Mouse (Mus musculus): ENCODE data around the gene Susd6. TPM values are rescaled to one million over a fixed set of nuclear protein-coding genes. Genes with fewer than 3 reads are reported as not detected.

Gene Susd6
- polyA plus RNA-seq, 1 experiment, result not detected

DNA sequence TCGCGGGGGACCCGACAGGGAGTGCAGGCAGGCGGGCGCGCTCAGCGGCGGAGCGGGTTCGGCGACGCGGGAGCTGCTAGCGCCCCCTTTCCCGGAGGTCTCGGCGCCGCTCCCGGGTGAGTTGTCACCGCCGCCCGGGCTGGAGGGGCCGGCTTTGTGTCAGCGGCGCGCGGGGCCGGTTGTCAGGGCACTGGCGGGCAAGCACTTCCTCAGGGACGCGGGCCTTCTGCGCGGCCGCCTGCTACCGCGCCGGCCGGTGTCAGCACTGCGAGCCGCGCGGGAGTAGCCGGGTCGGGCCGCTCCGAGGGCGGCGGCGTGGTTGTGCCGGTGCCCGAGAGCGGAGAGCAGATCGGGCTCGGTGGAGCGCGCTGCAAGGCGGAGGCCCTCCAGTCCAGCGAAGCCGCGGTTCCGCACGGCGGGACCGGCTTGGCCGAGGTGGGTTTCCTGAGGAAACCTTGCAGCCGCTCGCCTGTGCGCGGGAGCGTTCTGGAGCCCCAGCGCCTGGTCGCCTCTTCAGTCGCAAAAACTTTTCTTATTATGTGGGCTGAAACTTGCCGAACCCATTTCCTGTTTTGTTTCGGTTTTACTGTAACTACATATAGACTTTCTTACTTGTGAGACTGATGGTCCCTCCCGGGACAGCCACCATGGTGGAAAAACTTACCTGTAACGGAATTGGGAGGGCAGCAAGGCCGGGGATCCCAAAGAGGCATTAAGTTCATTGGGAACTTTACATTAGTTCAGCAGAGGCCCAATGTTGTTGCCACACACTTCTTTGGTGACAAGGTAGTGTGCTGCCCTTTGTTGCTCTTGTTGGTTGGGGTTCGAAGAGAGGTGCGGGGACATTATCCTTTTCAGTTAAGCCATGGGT, 625 bp downstream of the Susd6 start:
- peaks cover 6% of the 10 kb centered on the region for H3K4me1 ChIP-seq (ENCODE audit: control insufficient read depth, insufficient read depth, low read length)
- TF ChIP-seq POLR2A (IDR thresholded peaks at IDR 0.05; ENCODE audit: insufficient read depth, low read depth, low read length), result no peak
- TF ChIP-seq CTCF (IDR thresholded peaks at IDR 0.05; ENCODE audit: insufficient read depth, low read depth, low read length), result no peak
- WGBS, result under 1% methylated on average over 80 of the region's 80 CpGs
- peak overlapping the region; percentile 85 for H3K4me3 ChIP-seq (ENCODE audit: insufficient read depth, low read depth, low read length)
- peak overlapping the region; percentile 92 for H3K27ac ChIP-seq (ENCODE audit: insufficient read depth, low read depth, low read length)

DNA sequence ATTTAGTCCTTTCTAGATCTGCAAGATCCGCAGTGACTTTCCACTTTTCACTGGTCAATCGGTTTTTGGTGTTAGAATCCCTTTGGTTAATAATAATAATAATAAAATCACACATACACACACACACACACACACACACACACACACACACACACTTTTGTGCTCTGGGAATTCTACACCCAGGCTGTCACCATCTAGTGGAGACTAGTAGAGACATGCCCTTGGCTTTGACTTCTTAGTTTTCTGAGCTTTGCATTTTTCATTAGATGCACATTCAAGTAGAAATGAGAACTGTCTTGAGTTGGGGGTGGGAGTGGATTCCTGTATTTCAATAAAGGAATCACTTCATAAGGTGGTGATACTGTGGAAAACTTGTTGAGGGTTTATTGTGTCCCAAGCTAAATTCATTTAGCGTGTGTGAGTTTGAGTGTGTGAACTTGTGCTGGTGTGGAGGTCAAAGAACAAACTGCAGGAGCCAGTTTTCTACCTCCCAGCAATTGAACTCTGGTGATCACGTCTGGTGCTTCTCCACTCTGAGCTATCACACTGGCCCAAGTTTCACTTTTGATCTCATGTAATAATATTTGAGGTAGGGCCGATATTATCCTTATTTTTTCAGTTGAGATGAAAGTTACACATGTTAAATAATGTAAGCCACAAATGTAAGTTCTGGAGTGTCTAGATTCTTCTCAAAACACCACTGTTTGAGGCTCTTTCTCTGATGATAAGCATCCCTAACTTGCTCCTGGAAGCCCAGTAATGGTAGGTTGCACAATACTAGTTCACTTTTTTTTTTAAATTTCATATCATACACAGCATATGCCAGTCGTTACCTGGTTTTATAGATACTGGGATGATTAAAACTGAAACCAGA, 1.5 kb downstream of the Susd6 start:
- WGBS, result 42% methylated on average over 6 of the region's 6 CpGs
- TF ChIP-seq POLR2A (IDR thresholded peaks at IDR 0.05; ENCODE audit: insufficient read depth, low read depth, low read length) (no peak), CTCF (IDR thresholded peaks at IDR 0.05; ENCODE audit: insufficient read depth, low read depth, low read length) (no peak)
- Histone ChIP-seq H3K4me1 (ENCODE audit: control insufficient read depth, insufficient read depth, low read length) (peaks cover 6% of the 10 kb centered on the region), H3K27ac (ENCODE audit: insufficient read depth, low read depth, low read length) (0 out of 2 replicates have a peak overlapping the region, but pooled peaks have one; percentile 4), H3K4me3 (ENCODE audit: insufficient read depth, low read depth, low read length) (peak overlapping the region; percentile 85)

GRCm38 (mm10) chr12:80792867-80793266, 2.6 kb downstream of the Susd6 start:
- H3K4me1 ChIP-seq (ENCODE audit: control insufficient read depth, insufficient read depth, low read length), result peaks cover 6% of the 10 kb centered on the region
- no peak overlapping the region for H3K4me3 ChIP-seq (ENCODE audit: insufficient read depth, low read depth, low read length)
- 50% methylated on average over 5 of the region's 5 CpGs for WGBS
- TF ChIP-seq POLR2A (IDR thresholded peaks at IDR 0.05; ENCODE audit: insufficient read depth, low read depth, low read length) (no peak), CTCF (IDR thresholded peaks at IDR 0.05; ENCODE audit: insufficient read depth, low read depth, low read length) (no peak)
- no peak overlapping the region for H3K27ac ChIP-seq (ENCODE audit: insufficient read depth, low read depth, low read length)

GRCm38 (mm10) chr12:80793535-80793934, 3.2 kb downstream of the Susd6 start:
- Histone ChIP-seq H3K4me1 (ENCODE audit: control insufficient read depth, insufficient read depth, low read length) (peaks cover 6% of the 10 kb centered on the region), H3K27ac (ENCODE audit: insufficient read depth, low read depth, low read length) (no peak overlapping the region), H3K4me3 (ENCODE audit: insufficient read depth, low read depth, low read length) (no peak overlapping the region)
- 73% methylated on average over 1 of the region's 1 CpGs for WGBS
- TF ChIP-seq CTCF (IDR thresholded peaks at IDR 0.05; ENCODE audit: insufficient read depth, low read depth, low read length) (no peak), POLR2A (IDR thresholded peaks at IDR 0.05; ENCODE audit: insufficient read depth, low read depth, low read length) (no peak)

GRCm38 (mm10) chr12:80794522-80794921, 4.2 kb downstream of the Susd6 start:
- TF ChIP-seq CTCF (IDR thresholded peaks at IDR 0.05; ENCODE audit: insufficient read depth, low read depth, low read length) (no peak), POLR2A (IDR thresholded peaks at IDR 0.05; ENCODE audit: insufficient read depth, low read depth, low read length) (no peak)
- Histone ChIP-seq H3K27ac (ENCODE audit: insufficient read depth, low read depth, low read length) (no peak overlapping the region), H3K4me3 (ENCODE audit: insufficient read depth, low read depth, low read length) (no peak overlapping the region), H3K4me1 (ENCODE audit: control insufficient read depth, insufficient read depth, low read length) (peaks cover 6% of the 10 kb centered on the region)
- 93% methylated on average over 4 of the region's 4 CpGs for WGBS

DNA sequence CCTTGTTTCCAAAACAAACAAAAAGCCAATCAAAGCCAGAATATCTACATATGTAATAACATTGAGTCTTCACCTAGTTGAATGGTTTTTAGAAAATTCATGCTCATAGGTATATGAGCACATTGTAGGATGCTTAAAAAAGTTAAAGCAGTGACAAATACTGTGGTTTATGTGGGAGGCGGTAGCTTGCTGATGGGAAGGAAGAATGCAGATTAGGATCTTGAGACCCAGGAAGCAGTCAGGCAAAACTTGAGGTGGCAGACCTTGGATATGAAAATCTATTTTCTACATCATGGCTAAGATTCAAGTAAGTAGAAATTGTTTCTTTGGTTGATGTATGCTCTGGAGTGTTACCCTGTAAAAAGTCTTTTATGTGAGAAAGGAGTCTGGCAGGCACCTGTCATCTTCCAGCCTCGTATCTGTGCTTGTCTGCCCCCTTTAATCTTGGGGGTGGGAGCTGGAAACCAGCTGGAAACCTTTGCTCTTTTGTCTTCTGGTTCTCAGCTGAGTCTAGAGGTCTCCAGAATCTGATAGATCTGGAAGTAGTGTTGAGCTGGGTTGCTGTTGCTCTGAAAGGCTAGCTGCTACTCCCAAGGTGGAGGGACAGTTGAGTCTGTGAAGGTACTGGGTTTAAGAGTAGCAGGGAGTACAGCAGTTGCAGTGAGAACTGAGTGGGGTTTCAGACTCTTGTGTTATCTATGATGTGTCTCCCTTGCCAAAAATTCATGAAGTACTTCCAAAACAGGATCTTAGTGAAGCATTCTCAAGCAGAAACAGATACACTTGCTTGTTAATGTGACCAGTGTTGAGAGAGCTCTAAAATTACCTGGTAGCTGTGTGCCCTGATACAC, 4.8 kb downstream of the Susd6 start:
- Histone ChIP-seq H3K27ac (ENCODE audit: insufficient read depth, low read depth, low read length) (no peak overlapping the region), H3K4me1 (ENCODE audit: control insufficient read depth, insufficient read depth, low read length) (peaks cover 4% of the 10 kb centered on the region), H3K4me3 (ENCODE audit: insufficient read depth, low read depth, low read length) (no peak overlapping the region)
- 56% methylated on average over 2 of the region's 2 CpGs for WGBS
- TF ChIP-seq POLR2A (IDR thresholded peaks at IDR 0.05; ENCODE audit: insufficient read depth, low read depth, low read length) (no peak), CTCF (IDR thresholded peaks at IDR 0.05; ENCODE audit: insufficient read depth, low read depth, low read length) (no peak)

DNA sequence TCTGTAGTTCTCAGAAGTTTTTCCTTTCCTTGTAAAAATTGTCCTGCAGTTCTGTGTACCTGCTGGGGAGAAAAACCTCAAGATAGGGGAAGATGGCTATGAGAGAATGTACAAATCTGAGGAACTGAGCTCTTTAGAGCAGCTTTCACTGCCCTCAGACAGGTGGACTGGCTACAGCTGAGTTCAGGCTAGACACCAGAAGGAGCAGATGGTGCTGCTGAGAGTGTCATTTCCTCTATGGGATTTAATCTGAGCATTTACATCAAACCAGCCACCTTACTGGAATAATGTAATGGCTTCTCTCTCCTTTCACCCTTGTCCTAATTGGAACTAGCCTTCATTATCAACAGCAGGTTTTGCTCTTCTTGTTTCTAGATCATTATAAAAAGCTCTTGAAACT, 8.0 kb downstream of the Susd6 start:
- Histone ChIP-seq H3K4me3 (ENCODE audit: insufficient read depth, low read depth, low read length) (no peak overlapping the region), H3K4me1 (ENCODE audit: control insufficient read depth, insufficient read depth, low read length) (no peaks in the 10 kb centered on the region; the same call in 1 of the 2 replicates), H3K27ac (ENCODE audit: insufficient read depth, low read depth, low read length) (no peak overlapping the region)
- TF ChIP-seq CTCF (IDR thresholded peaks at IDR 0.05; ENCODE audit: insufficient read depth, low read depth, low read length) (no peak), POLR2A (IDR thresholded peaks at IDR 0.05; ENCODE audit: insufficient read depth, low read depth, low read length) (no peak)

GRCm38 (mm10) chr12:80800156-80800555, 9.8 kb downstream of the Susd6 start:
- H3K4me3 ChIP-seq (ENCODE audit: insufficient read depth, low read depth, low read length), result no peak overlapping the region
- no peaks in the 10 kb centered on the region; the same call in 1 of the 2 replicates for H3K4me1 ChIP-seq (ENCODE audit: control insufficient read depth, insufficient read depth, low read length)
- H3K27ac ChIP-seq (ENCODE audit: insufficient read depth, low read depth, low read length), result no peak overlapping the region
- TF ChIP-seq POLR2A (IDR thresholded peaks at IDR 0.05; ENCODE audit: insufficient read depth, low read depth, low read length) (no peak), CTCF (IDR thresholded peaks at IDR 0.05; ENCODE audit: insufficient read depth, low read depth, low read length) (no peak)
- over 99% methylated on average over 3 of the region's 3 CpGs for WGBS

All from olfactory bulb, adult 2 months (tissue).